Mouse (Mus musculus) kidney, adult 10 weeks (tissue): ENCODE measurements around the gene Hist1h1e. TPM values are rescaled to one million over a fixed set of nuclear protein-coding genes. Genes with fewer than 3 reads are reported as not detected.

Experiments used
- polyA plus RNA-seq: library from polyadenylated mRNA; stranded (reverse); fragments of 350-450 nt; fragmentation: Illumina TruSeq; extraction: RNeasy Lipid Tissue Mini Kit (QIAGEN cat#74804); gene quantifications from one replicate; pipeline ENCODE4 v1.2.3, GENCODE M21; 2014; ENCODE audit warnings: low read depth, low replicate concordance

The Hist1h1e gene
- polyA plus RNA-seq = 7.7 TPM

GRCm38 (mm10) chr13:23622175-23622671, at the start of gene Hist1h1e:
Hist1h1e (minus strand) TSS chr13:23622558.

GRCm38 (mm10) chr13:23620733-23621531, 1.4 kb downstream of the Hist1h1e start, which contains the start of gene Hist1h2be:
Hist1h2be (minus strand) TSS chr13:23621124.

GRCm38 (mm10) chr13:23581408-23582218, 40.7 kb downstream of the Hist1h1e start, which contains the start of gene Hist1h4d:
Hist1h4d (plus strand) TSS chr13:23581598.

GRCm38 (mm10) chr13:23575271-23575851, 47.0 kb downstream of the Hist1h1e start, which contains the start of gene Hist1h3d:
Hist1h3d (plus strand) TSS chr13:23575763.

GRCm38 (mm10) chr13:23573898-23574524, 48.3 kb downstream of the Hist1h1e start, which contains the start of the genes Hist1h2bf and Hist1h2ad:
Hist1h2bf (minus strand) TSS chr13:23574196.
Hist1h2ad (plus strand) TSS chr13:23574381.

GRCm38 (mm10) chr13:23571022-23571503, 51.3 kb downstream of the Hist1h1e start, which contains the start of the genes Hist1h2ae and Hist1h2bg:
Hist1h2ae (minus strand) TSS chr13:23571220.
Hist1h2bg (plus strand) TSS chr13:23571396.

Other genes starting within 250 kb of the Hist1h1e start
- 2.4 TPM for gene Abt1, start 198.7 kb downstream of the Hist1h1e start, polyA plus RNA-seq
- not detected for gene Btn1a1, start 156.7 kb downstream of the Hist1h1e start, polyA plus RNA-seq
- not detected for gene Btn2a2, start 133.7 kb downstream of the Hist1h1e start, polyA plus RNA-seq
- gene Hist1h4h, start 91.5 kb downstream of the Hist1h1e start, polyA plus RNA-seq = not detected
- gene Hist1h2af, start 88.7 kb downstream of the Hist1h1e start, polyA plus RNA-seq = not detected
- gene Hist1h3g, start 87.1 kb downstream of the Hist1h1e start, polyA plus RNA-seq = not detected
- gene Hist1h2bh, start 79.2 kb downstream of the Hist1h1e start, polyA plus RNA-seq = 1.2 TPM
- gene Hist1h3f, start 78.5 kb downstream of the Hist1h1e start, polyA plus RNA-seq = not detected
- gene Hist1h4f, start 70.9 kb downstream of the Hist1h1e start, polyA plus RNA-seq = not detected
- 3.8 TPM for gene Hist1h1d, start 69.3 kb downstream of the Hist1h1e start, polyA plus RNA-seq
- gene Hist1h3e, start 60.2 kb downstream of the Hist1h1e start, polyA plus RNA-seq = not detected
- not detected for gene Hist1h2ae, start 51.3 kb downstream of the Hist1h1e start, polyA plus RNA-seq
- gene Hist1h2bg, start 51.2 kb downstream of the Hist1h1e start, polyA plus RNA-seq = not detected
- gene Hist1h2bf, start 48.4 kb downstream of the Hist1h1e start, polyA plus RNA-seq = not detected
- gene Hist1h2ad, start 48.2 kb downstream of the Hist1h1e start, polyA plus RNA-seq = not detected
- 0.49 TPM for gene Hist1h3d, start 46.8 kb downstream of the Hist1h1e start, polyA plus RNA-seq
- 0.40 TPM for gene Hist1h4d, start 41.0 kb downstream of the Hist1h1e start, polyA plus RNA-seq
- gene Hist1h2be, start 1.4 kb downstream of the Hist1h1e start, polyA plus RNA-seq = 17.8 TPM
- gene Hist1h2ac, start 61.4 kb upstream of the Hist1h1e start, polyA plus RNA-seq = 3.4 TPM
- gene Hist1h2bc, start 61.6 kb upstream of the Hist1h1e start, polyA plus RNA-seq = 366 TPM
- not detected for gene Hist1h1t, start 73.3 kb upstream of the Hist1h1e start, polyA plus RNA-seq
- gene Hist1h4c, start 75.9 kb upstream of the Hist1h1e start, polyA plus RNA-seq = 6.6 TPM
- 29.7 TPM for gene Hfe, start 88.3 kb upstream of the Hist1h1e start, polyA plus RNA-seq
- 67.6 TPM for gene Hist1h1c, start 116.2 kb upstream of the Hist1h1e start, polyA plus RNA-seq
- not detected for gene Hist1h3c, start 123.0 kb upstream of the Hist1h1e start, polyA plus RNA-seq
- not detected for gene Hist1h2bb, start 124.2 kb upstream of the Hist1h1e start, polyA plus RNA-seq
- not detected for gene Hist1h2ab, start 128.6 kb upstream of the Hist1h1e start, polyA plus RNA-seq
- not detected for gene Hist1h3b, start 129.7 kb upstream of the Hist1h1e start, polyA plus RNA-seq
- not detected for gene Hist1h4b, start 134.5 kb upstream of the Hist1h1e start, polyA plus RNA-seq
- not detected for gene Hist1h4a, start 138.7 kb upstream of the Hist1h1e start, polyA plus RNA-seq
- not detected for gene Hist1h3a, start 139.8 kb upstream of the Hist1h1e start, polyA plus RNA-seq
- gene Hist1h1a, start 141.1 kb upstream of the Hist1h1e start, polyA plus RNA-seq = not detected
- not detected for gene Trim38, start 147.4 kb upstream of the Hist1h1e start, polyA plus RNA-seq
- gene Slc17a2, start 184.4 kb upstream of the Hist1h1e start, polyA plus RNA-seq = 23.4 TPM
- gene Slc17a3, start 216.9 kb upstream of the Hist1h1e start, polyA plus RNA-seq = 577 TPM
- 1,038 TPM for gene Slc17a1, start 245.2 kb upstream of the Hist1h1e start, polyA plus RNA-seq